Mouse (Mus musculus) layer of hippocampus, postnatal 14 days (tissue): ENCODE measurements around the gene Vwa3b. TPM values are rescaled to one million over a fixed set of nuclear protein-coding genes. Genes with fewer than 3 reads are reported as not detected.

Source experiments
- DNase-seq, 2 experiments: peaks; one replicate each; pipeline ENCODE4 v3.0.0; 2021 to 2022; ENCODE audit warnings: low spot score in 2 of 2, mixed read lengths in 1 of 2
- total RNA-seq, 2 experiments: library from RNA; stranded (reverse); gene quantifications; 2 replicates each; pipeline ENCODE4 v1.2.3; 2021

Gene Vwa3b
- total RNA-seq, 2 experiments from 2014 or later = 10.5 to 15.0 TPM

GRCm38 (mm10) chr1:37009880-37010279 lies 16.5 kb upstream of the Vwa3b start:
- no peak for DNase-seq

DNA sequence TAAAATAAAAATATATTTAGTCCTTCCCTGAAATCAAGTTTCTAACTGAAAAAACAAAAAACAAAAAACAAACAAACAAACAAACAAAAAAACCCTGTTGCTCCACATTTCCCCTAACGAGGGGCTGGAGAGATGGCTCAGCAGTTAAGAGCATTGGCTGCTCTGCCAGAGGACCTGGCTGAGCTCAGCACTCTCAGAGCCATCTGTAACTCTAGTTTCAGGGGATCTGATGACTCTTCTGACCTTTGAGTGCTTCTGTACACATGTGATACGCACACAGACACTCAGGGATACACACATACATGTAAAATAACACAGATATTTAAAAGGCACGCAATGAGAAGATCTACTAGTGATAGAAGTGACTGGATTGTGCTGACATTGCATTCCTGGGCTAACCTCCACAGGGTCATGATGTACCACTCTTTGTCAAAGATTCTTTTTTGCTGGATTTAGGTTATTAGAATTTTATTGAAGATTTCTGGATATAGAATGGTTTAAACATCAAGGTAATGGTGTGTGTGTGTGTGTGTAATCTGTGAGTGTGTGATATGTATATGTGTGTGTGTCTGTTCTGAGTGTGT lies 14.7 kb upstream of the Vwa3b start:
- DNase-seq = no peak

GRCm38 (mm10) chr1:37013006-37013405 lies 13.4 kb upstream of the Vwa3b start:
- DNase-seq = no peak

DNA sequence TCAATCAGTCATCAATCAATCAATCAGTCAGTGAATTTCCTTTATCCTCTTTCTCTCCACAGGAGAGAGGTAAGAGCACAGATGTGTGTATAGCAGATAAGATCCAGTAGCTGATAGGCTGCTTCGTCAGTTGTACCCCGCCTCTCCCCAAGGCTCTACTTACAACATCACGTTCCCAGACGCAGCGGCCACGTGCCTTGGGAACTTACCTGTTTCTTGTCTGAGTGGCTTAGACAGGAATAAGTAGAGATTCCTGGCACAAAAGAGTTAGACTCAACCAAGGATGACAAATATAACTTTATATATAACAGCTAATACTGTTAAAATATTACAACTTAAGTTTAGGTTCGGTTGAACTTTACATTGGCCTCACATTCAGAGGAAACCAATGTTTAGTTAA lies 12.7 kb upstream of the Vwa3b start:
- no peak for DNase-seq

- no peak for DNase-seq
These were observed 7.4 kb upstream of the Vwa3b start for GRCm38 (mm10) chr1:37019017-37019416.

DNA sequence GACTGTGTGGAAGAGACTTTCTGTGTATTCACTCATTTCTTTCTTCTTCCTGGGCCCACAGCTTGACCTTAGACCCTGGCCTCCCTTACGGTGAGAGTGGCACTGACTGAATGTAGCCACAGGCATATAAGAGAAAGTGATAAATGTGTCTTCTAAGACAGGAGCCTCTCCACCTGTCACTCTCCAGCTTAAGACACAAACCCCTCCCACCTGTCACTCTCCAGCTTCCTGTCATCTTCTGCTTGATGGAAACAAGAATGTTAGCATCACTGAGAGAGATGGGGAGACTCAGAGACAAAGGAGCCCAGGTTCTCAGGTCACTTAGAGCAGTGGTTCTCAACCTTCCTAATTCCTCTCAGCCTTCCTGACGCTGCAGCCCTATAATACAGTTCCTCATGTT lies 3.7 kb upstream of the Vwa3b start:
- DNase-seq = no peak

DNA sequence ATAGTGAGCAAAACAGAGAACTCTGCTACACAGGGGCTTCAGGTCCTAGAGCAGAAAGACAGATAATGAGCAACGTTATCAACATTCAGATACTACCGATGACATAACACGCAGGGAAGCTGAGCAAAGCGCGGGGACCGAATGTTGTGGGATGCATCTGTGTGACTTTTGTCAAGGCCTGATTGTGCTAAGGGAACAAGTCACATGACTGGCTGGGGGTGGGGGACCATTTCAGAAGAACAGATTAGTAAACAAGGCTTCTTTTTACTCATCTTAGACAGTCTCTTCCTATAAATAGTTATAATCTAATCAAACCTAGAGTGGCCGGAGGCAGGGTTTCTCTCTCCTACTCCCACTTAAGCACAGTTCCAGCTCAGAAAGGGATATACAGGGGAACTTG lies 1.7 kb upstream of the Vwa3b start:
- no peak for DNase-seq

GRCm38 (mm10) chr1:37025376-37025775 lies 1.0 kb upstream of the Vwa3b start:
- DNase-seq = no peak

- no peak for DNase-seq
These were observed 470 bp downstream of the Vwa3b start for GRCm38 (mm10) chr1:37026866-37027265.

- DNase-seq = no peak
These were observed 2.2 kb downstream of the Vwa3b start for GRCm38 (mm10) chr1:37028439-37029153.

DNA sequence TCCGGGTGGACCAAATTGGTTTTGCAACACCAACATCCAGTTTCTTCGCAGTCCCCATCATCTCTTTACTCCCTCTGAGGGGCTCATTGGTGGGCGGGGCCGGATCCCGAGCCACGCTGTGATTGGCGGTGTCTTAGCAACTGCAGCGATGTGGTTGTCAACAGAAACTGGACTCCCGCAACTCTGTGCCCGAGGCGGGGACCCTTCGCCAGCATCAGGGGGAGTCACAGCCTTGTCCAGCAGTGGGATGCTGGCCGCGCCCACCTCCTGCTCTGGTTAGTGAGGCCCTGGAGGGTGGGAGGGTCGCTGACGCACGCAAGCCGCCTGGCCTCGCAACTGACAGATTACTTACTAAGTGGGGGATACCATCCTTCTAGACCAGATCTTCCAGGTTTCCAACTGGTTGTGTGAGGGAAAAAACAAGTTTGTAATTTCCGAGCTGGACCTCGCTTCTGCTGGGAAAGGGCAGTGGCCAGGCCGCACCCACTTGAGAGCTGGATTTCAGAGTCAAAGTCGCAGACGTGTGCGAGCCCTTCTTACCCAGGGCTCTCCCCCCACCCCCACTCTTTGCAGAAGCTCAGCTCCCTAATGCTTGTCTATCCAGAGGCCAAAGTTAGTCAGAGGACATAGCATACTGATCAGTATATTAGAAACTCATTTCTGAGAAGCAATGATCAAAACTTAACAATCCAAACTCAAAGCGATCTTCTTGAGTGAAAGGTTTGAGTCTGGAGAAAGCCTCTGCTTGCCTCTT lies 2.9 kb downstream of the Vwa3b start:
- DNase-seq = peak; percentile 72 to 79

- DNase-seq = no peak
These were observed 3.5 kb downstream of the Vwa3b start for GRCm38 (mm10) chr1:37029942-37030341.

- DNase-seq = no peak
These were observed 4.3 kb downstream of the Vwa3b start for GRCm38 (mm10) chr1:37030693-37031092.

DNA sequence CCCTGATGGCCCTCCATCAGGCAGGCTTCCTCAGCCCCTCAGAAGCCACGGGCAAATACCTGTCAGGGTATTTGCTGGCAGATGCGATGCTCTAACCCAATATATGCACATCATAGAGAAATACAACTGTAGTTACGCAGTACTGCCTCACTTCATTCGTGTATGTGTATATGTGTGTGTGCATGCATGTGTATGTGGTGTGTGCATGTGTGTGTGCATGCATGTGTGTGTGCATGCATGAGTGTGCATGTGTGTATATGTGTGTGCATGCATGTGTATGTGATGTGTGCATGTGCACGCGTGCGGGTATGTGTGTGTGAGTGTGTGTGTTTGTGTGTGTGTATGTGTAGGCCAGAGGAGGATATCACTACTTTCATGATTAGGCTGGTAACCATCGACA lies 9.5 kb downstream of the Vwa3b start:
- DNase-seq = no peak

DNA sequence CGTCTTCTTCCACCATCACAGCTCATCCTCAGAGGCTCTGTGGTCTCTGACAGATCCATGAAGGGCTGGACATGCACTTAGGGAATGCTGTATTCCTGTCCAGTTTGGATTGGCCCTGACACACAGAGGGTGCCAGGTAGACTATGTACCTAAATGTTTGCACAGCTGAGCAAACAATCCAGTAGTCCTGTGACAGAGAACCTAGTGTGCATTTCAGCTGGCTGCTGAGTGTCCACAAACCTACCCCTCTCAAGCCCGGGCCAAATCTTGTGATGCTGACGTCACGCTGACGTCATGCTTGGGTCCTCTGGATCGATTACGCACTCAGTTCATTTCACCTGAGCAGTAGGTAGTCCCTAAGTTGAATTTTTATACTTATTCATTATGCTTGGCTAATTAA lies 14.7 kb downstream of the Vwa3b start:
- no peak for DNase-seq

DNA sequence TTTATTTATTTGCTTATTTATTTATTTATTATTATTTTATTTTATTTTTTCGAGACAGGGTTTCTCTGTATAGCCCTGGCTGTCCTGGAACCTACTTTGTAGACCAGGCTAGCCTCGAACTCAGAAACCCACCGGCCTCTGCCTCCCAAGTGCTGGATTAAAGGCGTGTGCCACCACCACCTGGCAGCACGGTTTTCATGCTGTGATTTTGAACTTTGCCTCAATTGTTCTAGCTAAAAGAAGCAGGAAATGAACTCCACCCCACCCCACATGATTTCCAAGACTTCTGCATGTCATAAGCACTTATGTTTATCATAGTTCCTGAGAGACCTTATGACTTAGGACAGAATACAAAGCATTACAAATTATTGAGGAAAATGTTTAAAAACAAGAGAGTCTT lies 15.5 kb downstream of the Vwa3b start:
- DNase-seq = no peak

DNA sequence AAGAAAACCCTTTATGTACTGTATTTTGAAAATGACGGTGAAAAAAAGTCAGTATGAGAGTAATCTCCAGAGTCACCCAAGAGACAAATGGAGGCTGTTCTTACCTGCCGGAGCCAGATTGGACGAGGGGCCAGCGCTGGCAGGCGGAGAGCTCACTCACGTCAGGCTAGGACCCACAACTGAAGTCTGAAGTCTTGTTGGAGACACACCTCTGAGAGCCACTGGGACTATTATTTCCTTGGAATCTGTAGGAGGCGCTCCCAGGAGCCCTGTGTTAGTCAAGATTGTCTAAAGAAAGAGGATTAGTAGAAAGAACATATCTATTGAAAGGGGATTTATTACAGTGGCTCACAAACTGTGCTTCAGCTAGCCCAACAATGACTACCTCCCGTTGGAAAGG lies 16.4 kb downstream of the Vwa3b start:
- no peak for DNase-seq

- no peak for DNase-seq
These were observed 16.8 kb downstream of the Vwa3b start for GRCm38 (mm10) chr1:37043196-37043595.

DNA sequence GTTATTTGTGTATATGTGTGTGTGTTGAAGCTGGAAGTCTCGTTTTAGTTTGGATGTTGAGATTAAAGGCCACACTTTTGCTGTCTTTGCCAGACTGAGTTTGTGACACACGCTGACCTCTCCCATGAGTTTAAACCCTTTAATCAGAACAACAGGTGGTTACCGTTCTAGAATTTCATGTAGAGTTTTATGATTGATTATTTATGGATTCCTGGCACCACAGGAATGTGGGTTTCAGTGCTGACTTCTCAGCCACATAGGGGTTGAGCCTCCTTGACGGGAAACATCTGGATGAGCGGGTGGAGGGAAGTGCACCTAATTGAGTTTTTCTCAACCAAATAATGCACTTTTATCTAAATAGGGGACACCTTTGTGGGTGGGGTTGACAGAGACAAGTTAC lies 19.1 kb downstream of the Vwa3b start:
- no peak for DNase-seq

DNA sequence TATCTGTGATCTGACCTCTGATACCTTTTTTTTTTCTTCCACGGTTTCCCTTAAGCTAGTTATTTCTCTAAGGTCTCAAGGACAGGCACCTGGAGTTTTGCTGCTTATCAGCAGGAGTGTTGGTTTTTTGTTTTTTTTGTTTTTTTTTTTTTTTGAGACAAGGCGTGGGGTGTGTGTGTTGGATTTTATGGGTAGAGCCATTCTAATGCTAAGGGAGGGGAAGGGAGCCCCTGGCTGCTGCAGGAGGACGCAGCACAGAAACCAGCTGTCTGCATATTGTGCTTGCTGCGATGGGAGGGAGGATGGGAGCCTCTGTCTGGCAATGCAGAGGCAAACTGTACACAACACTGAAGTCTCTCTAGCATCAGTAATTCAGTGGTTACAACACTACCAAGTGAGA lies 22.8 kb downstream of the Vwa3b start:
- DNase-seq = no peak

- DNase-seq = peak in 1 of 2 experiments; percentile 10
These were observed 27.3 kb downstream of the Vwa3b start for GRCm38 (mm10) chr1:37053691-37054090.

- DNase-seq = no peak
These were observed 30.6 kb downstream of the Vwa3b start for GRCm38 (mm10) chr1:37056831-37057561.
